Mouse (Mus musculus) heart, postnatal 4 days (tissue): ENCODE measurements around the gene Runx3. TPM values are rescaled to one million over a fixed set of nuclear protein-coding genes. Genes with fewer than 3 reads are reported as not detected.

Experiments
- DNase-seq: peaks from one replicate; pipeline ENCODE4 v3.0.0; 2021
- total RNA-seq, 2 experiments: library from RNA; stranded (reverse); gene quantifications; 2 replicates each; pipeline ENCODE4 v1.2.3; 2021

Gene Runx3
- total RNA-seq, 2 experiments from 2014 or later: 0.25 to 0.45 TPM

DNA sequence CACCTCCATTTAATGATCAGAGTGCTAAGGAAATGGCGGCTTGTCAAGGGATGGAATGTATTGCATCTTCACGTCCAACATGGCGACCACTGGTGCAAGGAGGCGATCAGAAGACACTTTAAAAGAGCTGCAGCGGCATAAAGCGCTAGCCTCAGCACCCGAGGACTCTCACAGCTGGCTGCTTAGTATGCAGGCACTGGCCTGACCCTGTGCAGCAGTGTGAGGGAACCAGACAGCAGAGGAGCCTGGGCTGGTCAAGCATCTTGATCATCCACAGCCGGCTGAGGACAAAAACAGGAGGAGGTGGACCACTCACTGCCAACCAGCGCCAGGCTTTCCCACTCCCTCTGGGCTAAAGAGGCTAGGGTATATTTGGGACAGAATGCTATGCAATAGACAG lies 103.4 kb downstream of the Runx3 start:
- no peak for DNase-seq

DNA sequence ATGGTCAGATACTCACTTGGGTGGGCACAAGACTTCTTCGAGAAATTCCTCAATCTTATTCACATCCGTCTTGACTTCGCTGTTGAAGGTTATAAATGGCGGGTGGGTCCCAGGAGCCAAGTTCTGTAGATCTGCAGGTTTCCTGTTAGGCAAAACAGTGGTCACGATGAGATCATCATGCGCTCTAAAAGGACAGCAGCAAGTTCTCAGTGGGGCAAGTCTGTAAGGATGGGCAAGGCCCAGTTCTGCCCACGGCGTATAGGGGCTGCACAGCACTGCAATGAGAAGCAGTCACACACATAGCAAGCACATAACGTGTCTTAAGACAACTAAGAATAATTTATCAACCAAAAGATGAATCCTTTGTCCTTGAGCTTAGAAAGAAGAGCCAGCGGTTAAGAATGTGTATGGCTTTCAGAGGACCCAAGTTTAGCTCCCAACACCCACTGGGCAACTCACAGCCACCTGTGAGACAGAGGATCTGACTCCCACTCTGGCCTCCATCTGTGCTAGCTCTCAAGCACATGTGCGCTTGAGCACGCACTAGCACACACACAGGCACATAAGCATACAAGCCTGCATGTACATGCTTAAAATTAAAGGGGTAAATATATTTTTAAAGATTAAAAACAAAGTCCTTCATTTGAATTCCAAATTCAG lies 105.7 kb downstream of the Runx3 start:
- no peak for DNase-seq

Other genes starting within 250 kb of the Runx3 start
- gene Tmem50a, start 205.6 kb upstream of the Runx3 start, total RNA-seq: 10 to 100 TPM; 73.2 to 74.5 TPM
- gene Rsrp1, start 197.1 kb upstream of the Runx3 start, total RNA-seq: 100 to 1,000 TPM; 105 to 117 TPM
- 10 to 100 TPM; 40.2 to 41.9 TPM for gene Syf2, start 189.8 kb upstream of the Runx3 start, total RNA-seq
- gene Clic4, start 152.2 kb downstream of the Runx3 start, total RNA-seq: 100 to 1,000 TPM; 313 to 318 TPM
- gene Srrm1, start 232.7 kb downstream of the Runx3 start, total RNA-seq: 100 to 1,000 TPM; 132 to 135 TPM